Mouse (Mus musculus) neural tube, embryonic 15.5 days (tissue): ENCODE measurements around the gene Dlgap1. TPM values are rescaled to one million over a fixed set of nuclear protein-coding genes. Genes with fewer than 3 reads are reported as not detected.
A peak's percentile ranks its signal among the peaks of the same experiment; 100 is the strongest.

Experiments
- ATAC-seq: fragments of 200-750 bp; cut with Nextera tagmentation; 2 replicates; pipeline ENCODE4 v1.8.0; 2017; ENCODE audit warnings: mild to moderate bottlenecking, moderate TSS enrichment, moderate library complexity; ENCODE audit not compliant: low FRiP score
- H3K27ac ChIP-seq: fragments of 300-500 bp; sonication (generic); replicated peaks from 2 replicates; pipeline ENCODE4 v1.5.1; 2015; ENCODE audit warnings: mild to moderate bottlenecking, inconsistent platforms
- H3K27me3 ChIP-seq: fragments of 300-500 bp; sonication (generic); replicated peaks from 2 replicates; pipeline ENCODE4 v1.6.1; 2015; ENCODE audit warnings: inconsistent platforms
- H3K36me3 ChIP-seq: fragments of 300-500 bp; sonication (generic); 2 replicates; pipeline ENCODE4 v1.6.1; 2015; ENCODE audit warnings: inconsistent platforms
- H3K4me1 ChIP-seq: fragments of 300-500 bp; sonication (generic); 2 replicates; pipeline ENCODE4 v1.6.1; 2015; ENCODE audit warnings: inconsistent platforms
- H3K4me2 ChIP-seq: fragments of 300-500 bp; sonication (generic); 2 replicates; pipeline ENCODE4 v1.6.1; 2015; ENCODE audit warnings: inconsistent platforms, mild to moderate bottlenecking, moderate library complexity
- H3K4me3 ChIP-seq: fragments of 300-500 bp; sonication (generic); replicated peaks from 2 replicates; pipeline ENCODE4 v1.5.1; 2015; ENCODE audit warnings: mild to moderate bottlenecking, inconsistent platforms
- H3K9ac ChIP-seq: fragments of 300-500 bp; sonication (generic); replicated peaks from 2 replicates; pipeline ENCODE4 v1.6.1; 2015; ENCODE audit warnings: mild to moderate bottlenecking, inconsistent platforms
- H3K9me3 ChIP-seq: fragments of 300-500 bp; sonication (generic); replicated peaks from 2 replicates; pipeline ENCODE4 v1.6.1; 2016; ENCODE audit warnings: inconsistent platforms
- WGBS: fragments of 180-500 bp; shearing (Covaris S2); methylation state at CpG from one replicate; pipeline ENCODE4 v1.1.7; 2015; ENCODE audit warnings: mixed read lengths; 5-methylcytosine and 5-hydroxymethylcytosine counted together
- polyA plus RNA-seq: library from polyadenylated mRNA; unstranded; fragments of >200 nt; fragmentation: Nextera tagmentation; extraction: Ambion mirVana; gene quantifications from 2 replicates; pipeline ENCODE4 v1.2.1, GENCODE M21; 2015

The Dlgap1 gene
- polyA plus RNA-seq, 1 experiment from 2014 or later = 42.6 TPM

GRCm38 (mm10) chr17:70772120-70772899, 803.4 kb downstream of the Dlgap1 start:
- Histone ChIP-seq H3K27ac (no peak overlapping the region), H3K36me3 (no peaks in the 10 kb centered on the region), H3K4me3 (no peak overlapping the region), H3K4me2 (no peak overlapping the region), H3K9me3 (no peaks in the 10 kb centered on the region), H3K9ac (no peak overlapping the region), H3K4me1 (no peaks in the 10 kb centered on the region), H3K27me3 (no peaks in the 10 kb centered on the region)
- ATAC-seq = no peak
- WGBS = 7% methylated on average over 10 of the region's 10 CpGs

DNA sequence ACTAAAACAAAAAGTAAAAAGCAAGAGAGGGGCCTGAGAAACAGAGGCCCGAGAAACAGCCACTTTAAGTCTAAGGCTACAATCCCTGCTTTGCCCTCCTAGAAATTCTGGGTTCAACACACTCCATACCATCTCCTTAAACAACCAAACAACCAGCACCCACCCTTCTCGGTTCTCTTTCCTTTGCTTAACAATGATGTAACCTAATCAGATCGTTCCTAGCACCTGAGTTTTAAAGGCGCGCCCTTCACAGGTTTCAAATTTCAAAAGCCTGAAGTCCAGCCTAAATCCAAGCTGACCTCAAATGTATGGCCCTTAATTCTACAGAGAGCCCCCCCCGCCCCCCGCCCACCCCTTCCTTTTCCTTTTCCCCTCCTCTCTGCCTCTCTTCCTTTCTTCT, 810.9 kb downstream of the Dlgap1 start:
- no peak overlapping the region for H3K9ac ChIP-seq
- H3K36me3 ChIP-seq = no peaks in the 10 kb centered on the region
- H3K4me1 ChIP-seq = peaks cover 4% of the 10 kb centered on the region; the same call in 1 of the 2 replicates
- H3K4me2 ChIP-seq = no peak overlapping the region
- no peak overlapping the region for H3K27ac ChIP-seq
- no peaks in the 10 kb centered on the region for H3K27me3 ChIP-seq
- no peak overlapping the region for H3K4me3 ChIP-seq
- no peaks in the 10 kb centered on the region for H3K9me3 ChIP-seq
- ATAC-seq = no peak
- WGBS = 27% methylated on average over 7 of the region's 7 CpGs

DNA sequence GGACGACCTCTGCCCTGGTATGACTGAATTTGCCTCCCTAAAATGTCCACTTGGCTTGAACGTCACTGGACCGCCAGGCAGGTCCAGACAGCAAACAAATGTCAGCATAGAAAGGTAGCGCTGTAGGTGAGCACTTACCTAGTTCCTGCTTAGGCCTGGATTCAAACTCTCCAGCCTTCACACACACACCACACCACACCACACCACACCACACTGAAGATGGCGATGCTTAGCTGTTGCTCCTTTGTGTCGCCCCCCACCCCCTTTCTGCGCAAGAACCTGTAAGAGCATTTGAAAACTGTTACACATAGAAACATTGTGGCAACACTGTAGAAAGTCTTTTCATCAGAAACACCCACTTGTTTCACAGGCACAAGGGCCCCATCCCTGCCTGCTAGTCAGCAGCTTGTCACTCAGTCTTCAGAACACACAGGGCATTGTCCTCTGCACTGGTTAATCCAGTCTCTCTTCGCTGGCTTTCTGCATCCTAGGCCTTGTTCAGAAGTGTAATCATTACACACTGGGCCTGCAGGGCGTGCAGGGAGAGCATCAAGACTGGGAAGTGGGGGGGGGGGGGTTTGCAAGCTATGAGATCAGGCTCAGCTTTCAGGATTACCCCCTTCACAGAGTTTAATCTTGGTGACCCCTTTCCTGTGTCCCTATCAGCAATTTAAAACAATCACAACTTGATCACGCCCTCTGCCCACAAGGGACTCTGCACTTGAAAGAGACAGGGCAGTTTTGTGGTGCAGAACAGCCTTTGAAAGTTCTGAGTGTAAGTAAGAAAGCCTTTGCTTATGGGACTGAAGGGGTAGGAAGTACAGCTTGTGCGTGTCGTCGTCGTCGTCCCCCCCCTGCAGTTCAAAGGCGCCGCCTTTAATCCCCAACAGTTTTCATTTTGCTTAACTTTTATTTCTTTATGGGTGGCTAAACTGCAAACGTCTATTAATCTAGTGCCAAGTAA, 812.1 kb downstream of the Dlgap1 start:
- 36% methylated on average over 18 of the region's 18 CpGs for WGBS
- no peak overlapping the region for H3K27ac ChIP-seq
- ATAC-seq = no peak

GRCm38 (mm10) chr17:70783273-70783672, 814.4 kb downstream of the Dlgap1 start:
- H3K4me1 ChIP-seq = peaks cover 4% of the 10 kb centered on the region; the same call in 1 of the 2 replicates
- H3K36me3 ChIP-seq = peaks cover 6% of the 10 kb centered on the region; the same call in 1 of the 2 replicates
- no peaks in the 10 kb centered on the region for H3K9me3 ChIP-seq
- WGBS = 95% methylated on average over 3 of the region's 3 CpGs
- H3K27me3 ChIP-seq = no peaks in the 10 kb centered on the region
- no peak overlapping the region for H3K27ac ChIP-seq
- no peak for ATAC-seq
- no peak overlapping the region for H3K4me3 ChIP-seq
- H3K9ac ChIP-seq = no peak overlapping the region
- no peak overlapping the region for H3K4me2 ChIP-seq

More for the DNA sequence above, 812.1 kb downstream of the Dlgap1 start:
- Histone ChIP-seq H3K9me3 (no peaks in the 10 kb centered on the region), H3K4me1 (peaks cover 4% of the 10 kb centered on the region; the same call in 1 of the 2 replicates), H3K4me3 (no peak overlapping the region), H3K27me3 (no peaks in the 10 kb centered on the region), H3K4me2 (no peak overlapping the region), H3K9ac (no peak overlapping the region), H3K36me3 (no peaks in the 10 kb centered on the region)

- Histone ChIP-seq H3K9ac (no peak overlapping the region), H3K4me1 (no peaks in the 10 kb centered on the region), H3K4me3 (no peak overlapping the region), H3K4me2 (no peak overlapping the region), H3K27ac (no peak overlapping the region), H3K36me3 (peaks cover 9% of the 10 kb centered on the region), H3K9me3 (no peaks in the 10 kb centered on the region), H3K27me3 (no peaks in the 10 kb centered on the region)
- 90% methylated on average over 2 of the region's 2 CpGs for WGBS
- ATAC-seq = no peak
Measured at GRCm38 (mm10) chr17:70787366-70787765, 818.5 kb downstream of the Dlgap1 start.

GRCm38 (mm10) chr17:70790801-70791200, 821.9 kb downstream of the Dlgap1 start:
- 94% methylated on average over 4 of the region's 4 CpGs for WGBS
- no peak overlapping the region for H3K27ac ChIP-seq
- H3K9ac ChIP-seq = no peak overlapping the region
- H3K9me3 ChIP-seq = no peaks in the 10 kb centered on the region
- H3K4me2 ChIP-seq = no peak overlapping the region
- no peak for ATAC-seq
- H3K4me1 ChIP-seq = peaks cover 8% of the 10 kb centered on the region; the same call in 1 of the 2 replicates
- H3K36me3 ChIP-seq = peaks cover 9% of the 10 kb centered on the region
- H3K27me3 ChIP-seq = no peaks in the 10 kb centered on the region
- no peak overlapping the region for H3K4me3 ChIP-seq

DNA sequence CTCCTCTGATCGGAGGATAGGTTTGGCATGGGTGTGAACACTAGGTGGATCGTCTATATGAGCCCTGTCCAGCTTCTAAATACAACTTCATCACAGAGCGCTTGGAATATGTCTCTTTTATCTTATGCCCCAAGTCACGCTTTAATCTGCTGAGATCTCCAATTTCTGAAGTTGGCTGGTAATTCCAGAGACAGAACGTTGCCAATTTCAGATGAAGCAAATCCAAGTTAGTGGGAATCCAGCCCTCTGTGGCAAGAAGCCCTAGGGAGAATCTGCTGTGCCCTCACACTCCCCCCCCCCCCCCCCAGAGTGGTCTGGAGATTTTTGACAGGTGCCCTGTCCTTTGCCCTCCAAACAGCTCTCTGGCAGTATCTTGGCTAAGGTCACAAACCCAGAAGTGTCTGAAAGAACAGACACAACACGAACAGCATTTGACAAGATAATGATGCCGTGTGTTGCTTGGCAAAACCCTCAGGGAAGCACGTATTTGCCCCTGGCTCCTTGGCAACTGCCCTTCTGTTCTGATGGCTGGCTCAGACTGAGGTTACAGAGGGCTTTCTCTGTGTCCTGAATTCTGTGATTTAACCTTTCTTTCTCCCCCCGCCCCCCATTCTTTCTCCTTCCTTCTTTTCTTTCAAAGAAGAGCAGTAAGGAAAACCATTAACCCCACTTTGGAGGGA, 822.9 kb downstream of the Dlgap1 start:
- no peaks in the 10 kb centered on the region for H3K9me3 ChIP-seq
- H3K4me2 ChIP-seq = no peak overlapping the region
- WGBS = 80% methylated on average over 9 of the region's 9 CpGs
- H3K27ac ChIP-seq = no peak overlapping the region
- ATAC-seq = no peak
- no peak overlapping the region for H3K4me3 ChIP-seq
- no peaks in the 10 kb centered on the region for H3K27me3 ChIP-seq
- H3K4me1 ChIP-seq = peaks cover 8% of the 10 kb centered on the region; the same call in 1 of the 2 replicates
- H3K9ac ChIP-seq = no peak overlapping the region
- H3K36me3 ChIP-seq = peaks cover 7% of the 10 kb centered on the region

DNA sequence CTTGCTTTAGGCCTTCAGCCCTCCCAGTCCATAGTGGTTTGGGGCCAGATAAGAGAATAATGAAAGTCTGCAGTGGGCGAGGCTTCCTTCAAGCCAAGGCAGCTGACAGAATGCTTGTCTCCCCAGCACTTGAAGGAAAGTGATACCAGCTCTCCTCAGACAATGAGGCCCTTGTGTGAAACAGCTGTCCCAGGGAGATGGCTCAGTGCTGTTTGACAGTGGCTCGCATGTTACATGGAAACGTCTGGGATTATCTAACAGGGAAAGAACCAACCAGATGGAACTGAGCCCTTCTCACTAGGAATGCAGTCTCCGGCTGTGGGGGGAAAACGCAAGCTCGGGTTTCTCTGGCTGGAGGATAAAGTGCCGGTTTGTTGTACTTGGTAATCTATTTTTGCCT, 825.4 kb downstream of the Dlgap1 start:
- no peaks in the 10 kb centered on the region for H3K27me3 ChIP-seq
- no peak overlapping the region for H3K4me2 ChIP-seq
- H3K9ac ChIP-seq = no peak overlapping the region
- H3K36me3 ChIP-seq = no peaks in the 10 kb centered on the region
- 11% methylated on average over 7 of the region's 7 CpGs for WGBS
- H3K27ac ChIP-seq = peak overlapping the region; percentile 64
- no peak for ATAC-seq
- no peaks in the 10 kb centered on the region for H3K9me3 ChIP-seq
- H3K4me3 ChIP-seq = no peak overlapping the region
- H3K4me1 ChIP-seq = peaks cover 8% of the 10 kb centered on the region; the same call in 1 of the 2 replicates

DNA sequence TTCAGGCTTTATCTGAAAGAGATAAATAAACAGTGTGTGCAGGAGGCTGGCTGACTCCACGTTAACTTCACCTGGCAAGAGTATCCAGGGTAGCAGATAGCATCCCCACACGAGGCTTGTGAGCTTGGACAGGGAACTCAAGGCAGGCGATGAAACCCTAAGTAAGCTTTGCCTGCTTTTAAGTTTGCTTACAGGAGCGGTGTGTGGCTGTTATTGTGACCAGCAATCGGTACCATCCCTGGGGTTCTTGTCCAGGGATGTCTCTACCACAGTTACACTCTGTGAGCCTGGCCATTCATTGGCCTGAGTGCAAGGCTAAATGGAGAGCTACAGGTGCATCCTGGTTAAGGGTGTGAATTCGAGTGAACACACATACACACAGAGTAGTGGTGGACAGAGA, 825.8 kb downstream of the Dlgap1 start:
- H3K4me3 ChIP-seq = no peak overlapping the region

GRCm38 (mm10) chr17:70795196-70795595, 826.3 kb downstream of the Dlgap1 start:
- Histone ChIP-seq H3K27me3 (no peaks in the 10 kb centered on the region), H3K9me3 (no peaks in the 10 kb centered on the region), H3K36me3 (no peaks in the 10 kb centered on the region), H3K9ac (no peak overlapping the region), H3K4me3 (no peak overlapping the region), H3K4me2 (no peak overlapping the region), H3K27ac (0 out of 2 replicates have a peak overlapping the region, but pooled peaks have one; percentile 64), H3K4me1 (peaks cover 8% of the 10 kb centered on the region; the same call in 1 of the 2 replicates)
- ATAC-seq = no peak
- WGBS = 83% methylated on average over 4 of the region's 4 CpGs

More for the DNA sequence above, 825.8 kb downstream of the Dlgap1 start:
- 58% methylated on average over 6 of the region's 6 CpGs for WGBS
- H3K9me3 ChIP-seq = no peaks in the 10 kb centered on the region
- no peaks in the 10 kb centered on the region for H3K27me3 ChIP-seq
- 0 out of 2 replicates have a peak overlapping the region, but pooled peaks have one; percentile 11 for H3K4me2 ChIP-seq
- H3K27ac ChIP-seq = peak overlapping the region; percentile 64
- peaks cover 8% of the 10 kb centered on the region; the same call in 1 of the 2 replicates for H3K4me1 ChIP-seq
- no peaks in the 10 kb centered on the region for H3K36me3 ChIP-seq
- no peak overlapping the region for H3K9ac ChIP-seq
- no peak for ATAC-seq
